15 mouse cellular contexts compared by ENCODE assay signal in the genomic region with DNA sequence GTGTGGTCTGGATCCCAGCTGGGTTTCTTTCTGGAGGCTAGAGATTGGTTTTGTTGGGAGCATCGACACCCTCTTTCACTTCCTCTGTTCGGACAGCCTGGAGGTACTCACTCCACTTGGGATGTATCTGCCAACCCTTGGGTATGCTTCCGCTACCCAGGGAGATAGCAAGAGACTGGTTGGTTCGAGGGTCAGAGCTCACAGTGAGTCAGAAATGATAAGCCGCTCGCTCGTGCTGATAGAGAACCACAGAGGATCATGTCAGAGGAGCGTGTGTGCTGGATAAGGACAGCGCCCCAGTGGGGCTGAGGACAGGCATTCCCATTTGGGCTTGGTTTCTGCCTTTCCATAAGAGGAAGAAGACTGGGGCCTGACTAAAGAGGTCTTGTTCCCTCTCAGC. TPM values are rescaled to one million over a fixed set of nuclear protein-coding genes. Genes with fewer than 3 reads are reported as not detected.
DNase-seq lines count a peak whose midpoint lies in the region; ATAC-seq and TF ChIP-seq lines count a peak whose summit lies in the region.
"Had no signal": no experiment of that assay in that cellular context is flagged by ENCODE, and none has a peak within 500 bp of the region (broad histone marks: within the 10 kb centered on the region; RNA-seq: fewer than 3 reads in every experiment).

No protein-coding gene starts in this region.

- no peaks in the 10 kb centered on the region for H3K79me2 ChIP-seq in liver, adult 2 months (ENCODE audit: control insufficient read depth, insufficient read depth, low read length)

- H3K4me1 ChIP-seq in midbrain, embryonic 16.5 days (ENCODE audit: control insufficient read depth, insufficient read depth, low read length), result no peaks in the 10 kb centered on the region
- H3K4me1 ChIP-seq in midbrain, embryonic 11.5 days (ENCODE audit: control insufficient read depth, insufficient read depth, low read length), result peaks cover 11% of the 10 kb centered on the region; the same call in 1 of the 2 replicates
- H3K4me1 ChIP-seq in erythroblast, embryonic 14.5 days (ENCODE audit: control insufficient read depth), result peaks cover 50% of the 10 kb centered on the region
- 0 out of 2 replicates have a peak, but pooled peaks cover 2% of the 10 kb centered on the region for H3K4me1 ChIP-seq in liver, adult 2 months (ENCODE audit: control insufficient read depth, insufficient read depth, low read length)
- H3K4me1 ChIP-seq in stomach, embryonic 16.5 days (ENCODE audit: control insufficient read depth, insufficient read depth, low read length), result peaks cover 10% of the 10 kb centered on the region

- no peaks in the 10 kb centered on the region for H3K9me3 ChIP-seq in midbrain, embryonic 16.5 days (replicated peaks; ENCODE audit: control insufficient read depth, low read length, poor library complexity, severe bottlenecking)
- H3K9me3 ChIP-seq in midbrain, embryonic 11.5 days (ENCODE audit: control insufficient read depth, low read length), result no peaks in the 10 kb centered on the region; the same call in 1 of the 2 replicates
- H3K9me3 ChIP-seq in erythroblast, embryonic 14.5 days (ENCODE audit: control insufficient read depth, low read length), result peaks cover 2% of the 10 kb centered on the region
- H3K9me3 ChIP-seq in stomach, embryonic 16.5 days (replicated peaks; ENCODE audit: control insufficient read depth, low read length), result no peaks in the 10 kb centered on the region
- H3K9me3 ChIP-seq: embryonic facial prominence, embryonic 12.5 days; hindbrain, embryonic 12.5 days; limb, embryonic 15.5 days had no signal

- no peaks in the 10 kb centered on the region for H3K27me3 ChIP-seq in midbrain, embryonic 16.5 days (ENCODE audit: control insufficient read depth, insufficient read depth, low read depth, low read length)
- H3K27me3 ChIP-seq in midbrain, embryonic 11.5 days (ENCODE audit: control insufficient read depth, insufficient read depth, low read length), result no peaks in the 10 kb centered on the region
- peaks cover 30% of the 10 kb centered on the region for H3K27me3 ChIP-seq in erythroblast, embryonic 14.5 days (ENCODE audit: control insufficient read depth)
- no peaks in the 10 kb centered on the region for H3K27me3 ChIP-seq in liver, adult 2 months (ENCODE audit: control insufficient read depth, insufficient read depth, low read length)
- no peaks in the 10 kb centered on the region for H3K27me3 ChIP-seq in stomach, embryonic 16.5 days (ENCODE audit: control insufficient read depth, insufficient read depth, low read length)

- no peak overlapping the region for H3K4me2 ChIP-seq in midbrain, embryonic 16.5 days (ENCODE audit: low read length)
- H3K4me2 ChIP-seq in midbrain, embryonic 11.5 days, result no peak overlapping the region
- 0 out of 2 replicates have a peak overlapping the region, but pooled peaks have one; percentile 3 for H3K4me2 ChIP-seq in stomach, embryonic 16.5 days (ENCODE audit: low read depth, low read length)
- H3K4me2 ChIP-seq: embryonic facial prominence, embryonic 12.5 days; hindbrain, embryonic 12.5 days; limb, embryonic 15.5 days had no signal

- peak overlapping the region; percentile 10; the same call in 1 of the 2 replicates for H3K9ac ChIP-seq in midbrain, embryonic 16.5 days (ENCODE audit: low read depth, low read length)
- H3K9ac ChIP-seq in midbrain, embryonic 11.5 days (ENCODE audit: low read length), result no peak overlapping the region
- H3K9ac ChIP-seq in liver, adult 2 months (ENCODE audit: low read depth, low read length), result no peak overlapping the region
- peak overlapping the region; percentile 27; the same call in 1 of the 2 replicates for H3K9ac ChIP-seq in stomach, embryonic 16.5 days (ENCODE audit: low read length)
- H3K9ac ChIP-seq: embryonic facial prominence, embryonic 12.5 days; hindbrain, embryonic 12.5 days; limb, embryonic 15.5 days had no signal

- peak; percentile 17; the same call in 1 of the 2 replicates for TF ChIP-seq CTCF in liver, adult 2 months (IDR thresholded peaks at IDR 0.05; ENCODE audit: low read depth, low read length)

- ATAC-seq in midbrain, embryonic 16.5 days, result no peak
- ATAC-seq in midbrain, embryonic 11.5 days (ENCODE audit: low FRiP score), result no peak
- ATAC-seq in stomach, embryonic 16.5 days (ENCODE audit: insufficient read depth, low FRiP score), result no peak

- H3K36me3 ChIP-seq in midbrain, embryonic 16.5 days (ENCODE audit: control insufficient read depth, insufficient read depth, low read length), result no peaks in the 10 kb centered on the region
- H3K36me3 ChIP-seq in midbrain, embryonic 11.5 days (ENCODE audit: control insufficient read depth, insufficient read depth, low read length), result no peaks in the 10 kb centered on the region
- no peaks in the 10 kb centered on the region for H3K36me3 ChIP-seq in erythroblast, embryonic 14.5 days (ENCODE audit: control insufficient read depth)
- no peaks in the 10 kb centered on the region for H3K36me3 ChIP-seq in liver, adult 2 months (ENCODE audit: control insufficient read depth, insufficient read depth, low read length)
- no peaks in the 10 kb centered on the region for H3K36me3 ChIP-seq in stomach, embryonic 16.5 days (ENCODE audit: control insufficient read depth, insufficient read depth, low read length)
- H3K36me3 ChIP-seq: embryonic facial prominence, embryonic 12.5 days; hindbrain, embryonic 12.5 days; limb, embryonic 15.5 days had no signal

- no peak overlapping the region for H3K4me3 ChIP-seq in midbrain, embryonic 16.5 days (ENCODE audit: low read depth, low read length)
- H3K4me3 ChIP-seq in midbrain, embryonic 11.5 days (ENCODE audit: low read depth, low read length), result no peak overlapping the region
- H3K4me3 ChIP-seq in erythroblast, embryonic 14.5 days (replicated peaks), result peak overlapping the region; percentile 59
- no peak overlapping the region for H3K4me3 ChIP-seq in liver, adult 2 months (ENCODE audit: insufficient read depth, low read depth, low read length)
- no peak overlapping the region for H3K4me3 ChIP-seq in stomach, embryonic 16.5 days (replicated peaks; ENCODE audit: low read length)
- H3K4me3 ChIP-seq: embryonic facial prominence, embryonic 12.5 days; hindbrain, embryonic 12.5 days; limb, embryonic 15.5 days; myocyte had no signal

- H3K27ac ChIP-seq in midbrain, embryonic 16.5 days (ENCODE audit: low read length), result no peak overlapping the region
- no peak overlapping the region for H3K27ac ChIP-seq in midbrain, embryonic 11.5 days (ENCODE audit: low read depth, low read length)
- H3K27ac ChIP-seq in liver, adult 2 months (replicated peaks; ENCODE audit: insufficient read depth, low read depth, low read length), result no peak overlapping the region
- no peak overlapping the region for H3K27ac ChIP-seq in stomach, embryonic 16.5 days (ENCODE audit: low read length)
- H3K27ac ChIP-seq: embryonic facial prominence, embryonic 12.5 days; hindbrain, embryonic 12.5 days; limb, embryonic 15.5 days had no signal

- 78% methylated on average over 9 of the region's 9 CpGs for WGBS in midbrain, embryonic 16.5 days
- WGBS in midbrain, embryonic 11.5 days, result 77% methylated on average over 9 of the region's 9 CpGs
- WGBS in liver, adult 2 months, result 45% methylated on average over 9 of the region's 9 CpGs
- WGBS in stomach, embryonic 16.5 days, result 42% methylated on average over 9 of the region's 9 CpGs

- TF ChIP-seq POLR2A in liver, adult 2 months (IDR thresholded peaks at IDR 0.05; ENCODE audit: extremely low read depth, insufficient read depth, low read length), result no peak

- DNase-seq in midbrain, embryonic 11.5 days (ENCODE audit: low spot score, missing footprints), result no peak
- DNase-seq in liver, adult 2 months (ENCODE audit: extremely low read depth, low read depth, low spot score), result no peak
- no peak for DNase-seq in kidney, postnatal 25 days
- no peak for DNase-seq in urinary bladder, postnatal 4 days (ENCODE audit: low spot score in 2 of 2)
- DNase-seq: cerebellum, adult 11 months; right cerebral cortex, adult 18-20 months; thymus, adult 18-20 months had no signal

RNA-seq across cellular contexts. Expression of a gene that starts 1.9 kb away (rescaled TPM):
- polyA plus RNA-seq in midbrain, embryonic 16.5 days (2015; fragmentation: Nextera tagmentation; extraction: Ambion mirVana), result 0.57 and 1.5 TPM in 2 replicates
- polyA plus RNA-seq in midbrain, embryonic 11.5 days (2014; fragmentation: Nextera tagmentation; extraction: Ambion mirVana), result 0.97 and 1.5 TPM in 2 replicates
- not detected in 2 replicates for polyA plus RNA-seq in erythroblast, embryonic 14.5 days (2012)
- total RNA-seq in liver, adult 2 months (2014; rRNA removed), result 0.47 TPM in 1 of 2 replicates, not detected in the other
- polyA plus RNA-seq in liver, adult 2 months (2012; rRNA removed), result 0.24 and 0.67 TPM in 2 replicates
- polyA plus RNA-seq in stomach, embryonic 16.5 days (2015; fragmentation: Nextera tagmentation; extraction: Ambion mirVana), result 3.2 and 4.1 TPM in 2 replicates
- polyA plus RNA-seq: myocyte had no signal

RNA-seq across cellular contexts. Expression of a gene that starts 3.1 kb away (rescaled TPM):
- polyA plus RNA-seq in midbrain, embryonic 16.5 days (2015; fragmentation: Nextera tagmentation; extraction: Ambion mirVana), result 0.26 and 0.31 TPM in 2 replicates
- not detected in 2 replicates for polyA plus RNA-seq in midbrain, embryonic 11.5 days (2014; fragmentation: Nextera tagmentation; extraction: Ambion mirVana)
- polyA plus RNA-seq in erythroblast, embryonic 14.5 days (2012), result not detected in 2 replicates
- 0.37 TPM in 1 of 2 replicates, not detected in the other for total RNA-seq in liver, adult 2 months (2014; rRNA removed)
- polyA plus RNA-seq in liver, adult 2 months (2012; rRNA removed), result 0.33 and 0.35 TPM in 2 replicates
- 32.3 and 49.2 TPM in 2 replicates for polyA plus RNA-seq in stomach, embryonic 16.5 days (2015; fragmentation: Nextera tagmentation; extraction: Ambion mirVana)
- polyA plus RNA-seq: hindbrain, embryonic 12.5 days; myocyte had no signal

RNA-seq across cellular contexts. Expression of a gene that starts 5.6 kb away (rescaled TPM):
- polyA plus RNA-seq in midbrain, embryonic 16.5 days (2015; fragmentation: Nextera tagmentation; extraction: Ambion mirVana), result not detected in 2 replicates
- polyA plus RNA-seq in midbrain, embryonic 11.5 days (2014; fragmentation: Nextera tagmentation; extraction: Ambion mirVana), result 0.28 and 0.74 TPM in 2 replicates
- polyA plus RNA-seq in erythroblast, embryonic 14.5 days (2012), result 0.07 and 0.08 TPM in 2 replicates
- not detected in 2 replicates for total RNA-seq in liver, adult 2 months (2014; rRNA removed)
- 0.07 TPM in 2 replicates for polyA plus RNA-seq in liver, adult 2 months (2012; rRNA removed)
- polyA plus RNA-seq in stomach, embryonic 16.5 days (2015; fragmentation: Nextera tagmentation; extraction: Ambion mirVana), result 0.46 and 0.54 TPM in 2 replicates
- polyA plus RNA-seq: myocyte had no signal

RNA-seq across cellular contexts. Expression of a gene that starts 9.3 kb away (rescaled TPM):
- 105 and 107 TPM in 2 replicates for polyA plus RNA-seq in midbrain, embryonic 16.5 days (2015; fragmentation: Nextera tagmentation; extraction: Ambion mirVana)
- 40.5 and 45.2 TPM in 2 replicates for polyA plus RNA-seq in midbrain, embryonic 11.5 days (2014; fragmentation: Nextera tagmentation; extraction: Ambion mirVana)
- polyA plus RNA-seq in erythroblast, embryonic 14.5 days (2012), result 10.1 and 10.3 TPM in 2 replicates
- 62.2 and 63.3 TPM in 2 replicates for total RNA-seq in liver, adult 2 months (2014; rRNA removed)
- 78.4 and 83.0 TPM in 2 replicates for polyA plus RNA-seq in liver, adult 2 months (2012; rRNA removed)
- polyA plus RNA-seq in stomach, embryonic 16.5 days (2015; fragmentation: Nextera tagmentation; extraction: Ambion mirVana), result 95.8 and 97.9 TPM in 2 replicates

RNA-seq across cellular contexts. Expression of a gene that starts 13.8 kb away (rescaled TPM):
- polyA plus RNA-seq in midbrain, embryonic 16.5 days (2015; fragmentation: Nextera tagmentation; extraction: Ambion mirVana), result 0.12 and 0.15 TPM in 2 replicates
- polyA plus RNA-seq in midbrain, embryonic 11.5 days (2014; fragmentation: Nextera tagmentation; extraction: Ambion mirVana), result 0.76 and 0.89 TPM in 2 replicates
- 0.05 TPM in 1 of 2 replicates, not detected in the other for polyA plus RNA-seq in erythroblast, embryonic 14.5 days (2012)
- 0.18 TPM in 1 of 2 replicates, not detected in the other for total RNA-seq in liver, adult 2 months (2014; rRNA removed)
- polyA plus RNA-seq in liver, adult 2 months (2012; rRNA removed), result 0.06 TPM in 1 of 2 replicates, not detected in the other
- 0.48 and 1.0 TPM in 2 replicates for polyA plus RNA-seq in stomach, embryonic 16.5 days (2015; fragmentation: Nextera tagmentation; extraction: Ambion mirVana)
- total RNA-seq: layer of hippocampus, adult 18-20 months had no signal
- polyA plus RNA-seq: myocyte had no signal

Comparison
In these comparisons a context has a peak if more than half of its experiments do, and no peak if none do; other contexts are left out.
1. H3K9ac ChIP-seq: peak in midbrain, embryonic 16.5 days (single experiment) and stomach, embryonic 16.5 days (single experiment); none in midbrain, embryonic 11.5 days (single experiment) and liver, adult 2 months (single experiment).
2. RNA of a gene that starts 3.1 kb away (polyA plus RNA-seq): 32.3 to 49.2 TPM in stomach, embryonic 16.5 days; 0.33 to 0.35 TPM in liver, adult 2 months, 0.26 to 0.31 TPM in midbrain, embryonic 16.5 days, not detected in midbrain, embryonic 11.5 days and not detected in erythroblast, embryonic 14.5 days; every median in the first group is over 10 times any median in the second.